18 mouse cellular contexts compared by ENCODE assay signal in genomic region chr16:90086111-90086510, GRCm38 (mm10). TPM values are rescaled to one million over a fixed set of nuclear protein-coding genes. Genes with fewer than 3 reads are reported as not detected.
DNase-seq lines count a peak whose midpoint lies in the region; ATAC-seq and TF ChIP-seq lines count a peak whose summit lies in the region.
"Had no signal": no experiment of that assay in that cellular context is flagged by ENCODE, and none has a peak within 500 bp of the region (broad histone marks: within the 10 kb centered on the region; RNA-seq: fewer than 3 reads in every experiment).

No protein-coding gene starts in this region.

- no peaks in the 10 kb centered on the region for H3K9me3 ChIP-seq in hindbrain, embryonic 16.5 days (ENCODE audit: control insufficient read depth, low read length)
- H3K9me3 ChIP-seq in hindbrain, embryonic 13.5 days, result no peaks in the 10 kb centered on the region
- H3K9me3 ChIP-seq in stomach, postnatal 0 days (ENCODE audit: control insufficient read depth, low read length), result no peaks in the 10 kb centered on the region
- H3K9me3 ChIP-seq: intestine, embryonic 15.5 days; liver, embryonic 13.5 days; neural tube, embryonic 13.5 days had no signal

- H3K4me2 ChIP-seq in hindbrain, embryonic 16.5 days (ENCODE audit: low read length), result no peak overlapping the region
- H3K4me2 ChIP-seq in hindbrain, embryonic 13.5 days, result no peak overlapping the region
- no peak overlapping the region for H3K4me2 ChIP-seq in stomach, postnatal 0 days (replicated peaks; ENCODE audit: low read depth)
- H3K4me2 ChIP-seq: heart, embryonic 11.5 days; intestine, embryonic 15.5 days; liver, embryonic 13.5 days; neural tube, embryonic 13.5 days had no signal

- no peak overlapping the region for H3K27ac ChIP-seq in hindbrain, embryonic 16.5 days (ENCODE audit: low read depth, low read length)
- no peak overlapping the region for H3K27ac ChIP-seq in hindbrain, embryonic 13.5 days
- H3K27ac ChIP-seq in stomach, postnatal 0 days (replicated peaks), result no peak overlapping the region
- H3K27ac ChIP-seq: intestine, embryonic 15.5 days; liver, embryonic 13.5 days; neural tube, embryonic 13.5 days had no signal

- WGBS in hindbrain, embryonic 16.5 days, result 80% methylated on average over 6 of the region's 6 CpGs
- WGBS in hindbrain, embryonic 13.5 days, result 90% methylated on average over 6 of the region's 6 CpGs
- 56% methylated on average over 6 of the region's 6 CpGs for WGBS in stomach, postnatal 0 days

- peak; percentile 37 to 39 for DNase-seq in frontal cortex, postnatal 25 days (ENCODE audit: low spot score in 2 of 2)
- peak; percentile 83 to 89 for DNase-seq in left cerebral cortex, adult 9 months (ENCODE audit: low spot score in 2 of 2)
- peak; percentile 74 to 90 for DNase-seq in right cerebral cortex, postnatal 36 days (ENCODE audit: low spot score in 2 of 2)
- DNase-seq in stomach, postnatal 0 days (ENCODE audit: low spot score), result no peak
- no peak for DNase-seq in lung, postnatal 36 days
- DNase-seq: gastrocnemius, postnatal 14 days; heart, postnatal 4 days; liver, embryonic 13.5 days; lung, postnatal 14 days; midbrain, embryonic 14.5 days; retina, postnatal 1 day; thymus, postnatal 36 days had no signal

- H3K27me3 ChIP-seq in hindbrain, embryonic 16.5 days (replicated peaks; ENCODE audit: control insufficient read depth, insufficient read depth, low read length), result no peaks in the 10 kb centered on the region
- no peaks in the 10 kb centered on the region for H3K27me3 ChIP-seq in hindbrain, embryonic 13.5 days
- H3K27me3 ChIP-seq in stomach, postnatal 0 days (ENCODE audit: control insufficient read depth, insufficient read depth, low read length), result no peaks in the 10 kb centered on the region
- H3K27me3 ChIP-seq: intestine, embryonic 15.5 days; liver, embryonic 13.5 days; neural tube, embryonic 13.5 days had no signal

- no peak for TF ChIP-seq EP300 in stomach, postnatal 0 days (optimal IDR thresholded peaks at IDR 0.05)

- no peak for TF ChIP-seq CTCF in stomach, postnatal 0 days (IDR thresholded peaks at IDR 0.05; ENCODE audit: low read depth)

- no peak overlapping the region for H3K9ac ChIP-seq in hindbrain, embryonic 16.5 days (ENCODE audit: low read depth, low read length)
- H3K9ac ChIP-seq in hindbrain, embryonic 13.5 days, result no peak overlapping the region
- H3K9ac ChIP-seq in stomach, postnatal 0 days (ENCODE audit: low read length), result no peak overlapping the region
- H3K9ac ChIP-seq: intestine, embryonic 15.5 days; liver, embryonic 13.5 days; neural tube, embryonic 13.5 days had no signal

- H3K36me3 ChIP-seq in hindbrain, embryonic 16.5 days (ENCODE audit: control insufficient read depth, insufficient read depth, low read length), result no peaks in the 10 kb centered on the region
- peaks cover 12% of the 10 kb centered on the region; the same call in 1 of the 2 replicates for H3K36me3 ChIP-seq in hindbrain, embryonic 13.5 days
- no peaks in the 10 kb centered on the region for H3K36me3 ChIP-seq in stomach, postnatal 0 days (ENCODE audit: control insufficient read depth, insufficient read depth, low read length)
- H3K36me3 ChIP-seq: intestine, embryonic 15.5 days; liver, embryonic 13.5 days; neural tube, embryonic 13.5 days had no signal

- ATAC-seq in hindbrain, embryonic 16.5 days, result 0 out of 2 replicates have a peak, but pooled peaks have one; percentile 15
- ATAC-seq in hindbrain, embryonic 13.5 days (ENCODE audit: low FRiP score), result no peak
- no peak for ATAC-seq in stomach, postnatal 0 days (ENCODE audit: low FRiP score, low TSS enrichment)
- ATAC-seq: CD4-positive, CD25-positive, alpha-beta regulatory T cell, adult 4 months; intestine, embryonic 15.5 days had no signal

- H3K4me1 ChIP-seq in hindbrain, embryonic 16.5 days (ENCODE audit: control insufficient read depth, insufficient read depth, low read depth, low read length), result no peaks in the 10 kb centered on the region; the same call in 1 of the 2 replicates
- H3K4me1 ChIP-seq in hindbrain, embryonic 13.5 days (replicated peaks), result peaks cover 16% of the 10 kb centered on the region
- H3K4me1 ChIP-seq in stomach, postnatal 0 days (replicated peaks; ENCODE audit: control insufficient read depth, insufficient read depth), result no peaks in the 10 kb centered on the region

- no peak overlapping the region for H3K4me3 ChIP-seq in hindbrain, embryonic 16.5 days (ENCODE audit: low read length)
- H3K4me3 ChIP-seq in hindbrain, embryonic 13.5 days, result no peak overlapping the region
- H3K4me3 ChIP-seq in stomach, postnatal 0 days (ENCODE audit: low read depth, low read length), result no peak overlapping the region
- H3K4me3 ChIP-seq: intestine, embryonic 15.5 days; liver, embryonic 13.5 days; neural tube, embryonic 13.5 days had no signal

RNA-seq across cellular contexts. Expression of gene Tiam1, which starts 57.5 kb away (rescaled TPM):
- polyA plus RNA-seq in hindbrain, embryonic 16.5 days (2015; fragmentation: Nextera tagmentation; extraction: Ambion mirVana), result 16.6 and 21.1 TPM in 2 replicates
- 27.4 and 29.0 TPM in 2 replicates for polyA plus RNA-seq in hindbrain, embryonic 13.5 days (2015; fragmentation: Nextera tagmentation; extraction: Ambion mirVana)
- polyA plus RNA-seq in stomach, postnatal 0 days (2015; fragmentation: Nextera tagmentation; extraction: Ambion mirVana), result 18.4 and 18.8 TPM in 2 replicates

Comparison
In these comparisons a context has a peak if more than half of its experiments do, and no peak if none do; other contexts are left out.
1. DNase-seq: peak in frontal cortex, postnatal 25 days (2 of 2), left cerebral cortex, adult 9 months (2 of 2) and right cerebral cortex, postnatal 36 days (2 of 2); none in stomach, postnatal 0 days (single experiment) and lung, postnatal 36 days (single experiment).